Mouse (Mus musculus) monocyte, adult 2 months (primary cell): ENCODE results near the gene Slco1a6.

Experiments
- DNase-seq, 2 experiments: peaks; one replicate each; pipeline ENCODE4 v3.0.0; 2022; ENCODE audit warnings: low spot score in 2 of 2, low read depth in 1 of 2

The Slco1a6 gene

GRCm38 (mm10) chr6:142040306-142041175 lies 167.8 kb downstream of the Slco1a6 start:
- no peak for DNase-seq

GRCm38 (mm10) chr6:142035771-142036170 lies 172.6 kb downstream of the Slco1a6 start:
- DNase-seq = no peak
